Comparison of ENCODE assay signal across 9 mouse cellular contexts in the genomic region with DNA sequence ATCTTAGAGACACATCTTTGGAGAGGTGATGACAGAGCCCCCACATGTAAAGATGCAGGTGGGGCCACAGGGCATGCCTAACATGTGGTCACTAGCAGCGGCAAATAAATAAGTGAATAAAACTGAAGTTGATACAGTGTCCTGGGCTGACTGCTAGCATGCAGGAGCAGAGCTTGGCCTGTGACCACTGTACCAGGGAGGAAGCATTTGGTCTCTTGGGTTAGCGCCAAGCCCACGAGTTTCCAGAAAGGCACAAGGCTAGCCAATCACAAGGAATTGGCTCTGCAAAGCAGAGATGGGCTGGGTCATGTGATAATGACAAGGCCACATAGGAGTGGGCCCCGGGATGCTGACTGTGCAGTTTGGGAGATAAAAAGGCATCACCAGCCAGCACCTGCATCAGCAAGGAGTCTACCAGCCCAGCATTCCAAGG. TPM values are rescaled to one million over a fixed set of nuclear protein-coding genes. Genes with fewer than 3 reads are reported as not detected.
DNase-seq lines count a peak whose midpoint lies in the region; ATAC-seq and TF ChIP-seq lines count a peak whose summit lies in the region.
"Had no signal": no experiment of that assay in that cellular context is flagged by ENCODE, and none has a peak within 500 bp of the region (broad histone marks: within the 10 kb centered on the region; RNA-seq: fewer than 3 reads in every experiment).

No protein-coding gene starts in this region.

- no peaks in the 10 kb centered on the region for H3K27me3 ChIP-seq in heart, postnatal 0 days (ENCODE audit: control insufficient read depth, insufficient read depth, low read length)
- H3K27me3 ChIP-seq: neural tube, embryonic 13.5 days had no signal

- peaks cover 6% of the 10 kb centered on the region; the same call in 1 of the 2 replicates for H3K4me1 ChIP-seq in heart, postnatal 0 days (ENCODE audit: control insufficient read depth, insufficient read depth)

- no peak for TF ChIP-seq CTCF in heart, postnatal 0 days (IDR thresholded peaks at IDR 0.05; ENCODE audit: low read depth)

- no peak overlapping the region for H3K9ac ChIP-seq in heart, postnatal 0 days (replicated peaks; ENCODE audit: low read depth, low read length)
- H3K9ac ChIP-seq: neural tube, embryonic 13.5 days had no signal

- peak; percentile 59 for ATAC-seq in heart, postnatal 0 days (ENCODE audit: insufficient read depth, low read depth)
- ATAC-seq in activated CD4-positive, CD25-positive, alpha-beta regulatory T cell, adult 4 months, result no peak

- no peaks in the 10 kb centered on the region for H3K36me3 ChIP-seq in heart, postnatal 0 days (replicated peaks; ENCODE audit: control insufficient read depth, insufficient read depth, low read length)
- no peaks in the 10 kb centered on the region for H3K36me3 ChIP-seq in macrophage (ENCODE audit: inconsistent target)
- H3K36me3 ChIP-seq: neural tube, embryonic 13.5 days had no signal

- H3K9me3 ChIP-seq in heart, postnatal 0 days (replicated peaks; ENCODE audit: control insufficient read depth, low read length), result no peaks in the 10 kb centered on the region
- H3K9me3 ChIP-seq: neural tube, embryonic 13.5 days had no signal

- peak overlapping the region; percentile 47; the same call in 1 of the 2 replicates for H3K27ac ChIP-seq in heart, postnatal 0 days (ENCODE audit: low read depth)
- H3K27ac ChIP-seq in macrophage, result peak overlapping the region; percentile 5; the same call in 1 of the 2 replicates
- H3K27ac ChIP-seq: neural tube, embryonic 13.5 days had no signal

- H3K4me3 ChIP-seq in heart, postnatal 0 days (ENCODE audit: low read depth, low read length), result no peak overlapping the region
- H3K4me3 ChIP-seq in macrophage (ENCODE audit: inconsistent target), result no peak overlapping the region
- H3K4me3 ChIP-seq: neural tube, embryonic 13.5 days had no signal

- 31% methylated on average over 4 of the region's 4 CpGs for WGBS in heart, postnatal 0 days
- 42% methylated on average over 4 of the region's 4 CpGs for WGBS in macrophage (ENCODE audit: missing documents)

- TF ChIP-seq EP300 in heart, postnatal 0 days (IDR thresholded peaks at IDR 0.05; ENCODE audit: low read depth), result no peak

- no peaks in the 10 kb centered on the region for H3K79me2 ChIP-seq in macrophage (ENCODE audit: inconsistent target)

- no peak overlapping the region for H3K4me2 ChIP-seq in heart, postnatal 0 days (ENCODE audit: low read depth, low read length)
- H3K4me2 ChIP-seq: neural tube, embryonic 13.5 days had no signal

- intact Hi-C loops in gastrocnemius, postnatal 14 days (cut with DNase I; ENCODE audit: low total_unique reads), result no loop called here

- DNase-seq in gastrocnemius, postnatal 14 days, result peak; percentile 39
- DNase-seq in gastrocnemius, adult 8-10 months (ENCODE audit: low spot score in 2 of 2), result no peak
- peak; percentile 35 for DNase-seq in adipocyte (ENCODE audit: low spot score)
- DNase-seq in heart, postnatal 0 days (ENCODE audit: low spot score), result peak; percentile 26
- no peak for DNase-seq in frontal cortex, postnatal 36 days (ENCODE audit: low spot score in 2 of 2)
- DNase-seq in B cell, adult 2 months, result no peak

RNA-seq across cellular contexts. Expression of gene Uspl1, which starts 47.2 kb away (rescaled TPM):
- 10 to 100 TPM; 18.9 to 20.4 TPM for total RNA-seq in gastrocnemius, postnatal 14 days (2021)
- total RNA-seq in gastrocnemius, adult 8-10 months (2022), result 10 to 100 TPM; 29.8 to 41.7 (median 32.2) TPM
- total RNA-seq in heart, postnatal 0 days (2014; rRNA removed; ENCODE audit: low replicate concordance), result 18.9 and 23.6 TPM in 2 replicates
- 17.6 and 17.8 TPM in 2 replicates for polyA plus RNA-seq in heart, postnatal 0 days (2015; fragmentation: Nextera tagmentation; extraction: Ambion mirVana)
- 100 to 1,000 TPM in 8 of 26 experiments, 10 to 100 TPM in 18; 23.4 to 127 (median 81.0) TPM for total RNA-seq in macrophage (2018; cell fraction: chromatin; rRNA removed)
- total RNA-seq in macrophage (2018; cell fraction: cytosol; rRNA removed), result 10 to 100 TPM in 21 of 26 experiments, 1 to 10 TPM in 5; 6.3 to 20.5 (median 13.7) TPM
- 10 to 100 TPM; 15.1 to 86.5 (median 45.1) TPM for total RNA-seq in macrophage (2018; cell fraction: nucleus; rRNA removed)
- 9.2 to 15.6 TPM (median 10.6 TPM) in 3 replicates for polyA plus RNA-seq in macrophage (2018)
- polyA plus RNA-seq in activated CD4-positive, CD25-positive, alpha-beta regulatory T cell, adult 4 months (2017; shearing (Covaris generic)), result 10 to 100 TPM; 27.9 to 28.5 TPM

RNA-seq across cellular contexts. Expression of gene Hmgb1, which starts 47.3 kb away (rescaled TPM):
- 100 to 1,000 TPM; 125 to 131 TPM for total RNA-seq in gastrocnemius, postnatal 14 days (2021)
- total RNA-seq in gastrocnemius, adult 8-10 months (2022), result 100 to 1,000 TPM in 3 of 4 experiments, 10 to 100 TPM in 1; 90.7 to 109 (median 107) TPM
- 107 and 193 TPM in 2 replicates for total RNA-seq in heart, postnatal 0 days (2014; rRNA removed; ENCODE audit: low replicate concordance)
- 495 and 540 TPM in 2 replicates for polyA plus RNA-seq in heart, postnatal 0 days (2015; fragmentation: Nextera tagmentation; extraction: Ambion mirVana)
- total RNA-seq in macrophage (2018; cell fraction: chromatin; rRNA removed), result 100 to 1,000 TPM in 5 of 26 experiments, 10 to 100 TPM in 21; 13.6 to 133 (median 39.9) TPM
- 100 to 1,000 TPM; 121 to 231 (median 151) TPM for total RNA-seq in macrophage (2018; cell fraction: cytosol; rRNA removed)
- total RNA-seq in macrophage (2018; cell fraction: nucleus; rRNA removed), result 100 to 1,000 TPM in 8 of 26 experiments, 10 to 100 TPM in 18; 30.3 to 192 (median 57.9) TPM
- polyA plus RNA-seq in macrophage (2018), result 165 to 414 TPM (median 209 TPM) in 3 replicates
- 1,000 to 10,000 TPM in 1 of 2 experiments, 100 to 1,000 TPM in 1; 402 to 1,098 TPM for polyA plus RNA-seq in activated CD4-positive, CD25-positive, alpha-beta regulatory T cell, adult 4 months (2017; shearing (Covaris generic))

Comparison
In these comparisons a context has a peak if more than half of its experiments do, and no peak if none do; other contexts are left out.
1. DNase-seq: peak in gastrocnemius, postnatal 14 days (single experiment), adipocyte (single experiment) and heart, postnatal 0 days (single experiment); none in gastrocnemius, adult 8-10 months (0 of 2), frontal cortex, postnatal 36 days (0 of 2) and B cell, adult 2 months (0 of 2).